Mouse (Mus musculus): Measurements from ENCODE around the gene Vmn1r67.

Vmn1r67 gene

GRCm38 (mm10) chr7:10443031-10443430 is at the start of gene Vmn1r67:
TSS of gene Vmn1r67 (plus strand) at chr7:10443331.
- no peak for DNase-seq (ENCODE audit: low spot score in 2 of 2)

GRCm38 (mm10) chr7:10458166-10458565 is 15.0 kb downstream of the Vmn1r67 start:
- DNase-seq (ENCODE audit: low spot score in 2 of 2) = peak; percentile 16 to 23

- DNase-seq (ENCODE audit: low spot score in 2 of 2) = no peak
Measured at GRCm38 (mm10) chr7:10479813-10480212, 36.7 kb downstream of the Vmn1r67 start.

- DNase-seq (ENCODE audit: low spot score in 2 of 2) = peak; percentile 10 to 70
Measured at GRCm38 (mm10) chr7:10480588-10481233, 37.6 kb downstream of the Vmn1r67 start.

- DNase-seq (ENCODE audit: low spot score in 2 of 2) = peak; percentile 50 to 82
Measured at GRCm38 (mm10) chr7:10494786-10495521, 51.8 kb downstream of the Vmn1r67 start, which contains the start of gene Zik1. TSS of gene Zik1 (minus strand) at chr7:10495394.

GRCm38 (mm10) chr7:10495578-10495977 is 52.4 kb downstream of the Vmn1r67 start:
- no peak for DNase-seq (ENCODE audit: low spot score in 2 of 2)

Measured in left cerebral cortex, adult 9 months (tissue).